ENCODE assay signal across 7 mouse cellular contexts in genomic region chr6:134659108-134659958, GRCm38 (mm10). TPM values are rescaled to one million over a fixed set of nuclear protein-coding genes. Genes with fewer than 3 reads are reported as not detected.
A peak's percentile ranks its signal among the peaks of the same experiment; 100 is the strongest.
DNase-seq lines count a peak whose midpoint lies in the region; ATAC-seq and TF ChIP-seq lines count a peak whose summit lies in the region.

No protein-coding gene starts in this region.

- no peaks in the 10 kb centered on the region for H3K36me3 ChIP-seq in forebrain, embryonic 13.5 days (ENCODE audit: poor library complexity, severe bottlenecking)
- H3K36me3 ChIP-seq in lung, embryonic 14.5 days (ENCODE audit: insufficient read depth), result no peaks in the 10 kb centered on the region

- H3K27me3 ChIP-seq in forebrain, embryonic 13.5 days, result no peaks in the 10 kb centered on the region
- no peaks in the 10 kb centered on the region for H3K27me3 ChIP-seq in lung, embryonic 14.5 days (ENCODE audit: insufficient read depth, low read length)

- H3K4me1 ChIP-seq in forebrain, embryonic 13.5 days, result no peaks in the 10 kb centered on the region
- H3K4me1 ChIP-seq in lung, embryonic 14.5 days (ENCODE audit: insufficient read depth), result no peaks in the 10 kb centered on the region

- H3K9ac ChIP-seq in forebrain, embryonic 13.5 days, result no peak overlapping the region
- no peak overlapping the region for H3K9ac ChIP-seq in lung, embryonic 14.5 days

- peak; percentile 82 for ATAC-seq in cerebellum, adult (ENCODE audit: insufficient number of reproducible peaks, low FRiP score, low TSS enrichment)
- ATAC-seq in forebrain, embryonic 13.5 days, result peak; percentile 93
- peak; percentile 94 for ATAC-seq in lung, embryonic 14.5 days (ENCODE audit: insufficient read depth)

- no peaks in the 10 kb centered on the region for H3K9me3 ChIP-seq in forebrain, embryonic 13.5 days (replicated peaks)
- no peaks in the 10 kb centered on the region for H3K9me3 ChIP-seq in lung, embryonic 14.5 days (ENCODE audit: low read depth, low read length)

- 21% methylated on average over 9 of the region's 9 CpGs for WGBS in forebrain, embryonic 13.5 days
- WGBS in large intestine, adult 2 months, result 13% methylated on average over 9 of the region's 9 CpGs
- whole genome bisulfite sequencing in lung, embryonic 14.5 days, result 15% methylated on average over 9 of the region's 9 CpGs

- no peak overlapping the region for H3K4me2 ChIP-seq in forebrain, embryonic 13.5 days
- peak overlapping the region; percentile 24; the same call in 1 of the 2 replicates for H3K4me2 ChIP-seq in lung, embryonic 14.5 days

- H3K27ac ChIP-seq in forebrain, embryonic 13.5 days, result no peak overlapping the region
- no peak overlapping the region for H3K27ac ChIP-seq in lung, embryonic 14.5 days (ENCODE audit: low read depth)

- peak; percentile 80 for TF ChIP-seq CTCF in lung, embryonic 14.5 days (IDR thresholded peaks at IDR 0.05; ENCODE audit: low read depth)

- DNase-seq in NIH3T3 (ENCODE audit: low read depth), result peak; percentile 85
- peak; percentile 66 for DNase-seq in heart, postnatal 4 days
- DNase-seq in large intestine, adult 2 months (ENCODE audit: low read depth, low spot score), result peak; percentile 64
- DNase-seq in lung, embryonic 14.5 days, result peak; percentile 88
- DNase-seq in retina, adult 2 months (ENCODE audit: low read depth, low spot score), result peak; percentile 59

- no peak overlapping the region for H3K4me3 ChIP-seq in forebrain, embryonic 13.5 days
- H3K4me3 ChIP-seq in lung, embryonic 14.5 days (ENCODE audit: low read depth, low read length), result no peak overlapping the region

RNA-seq across cellular contexts. Expression of gene Borcs5, which starts 20.0 kb away (rescaled TPM):
- polyA plus RNA-seq in forebrain, embryonic 13.5 days (2015; fragmentation: Nextera tagmentation; extraction: Ambion mirVana), result 35.5 and 40.2 TPM in 2 replicates
- 10 to 100 TPM; 10.8 to 11.0 TPM for total RNA-seq in heart, postnatal 4 days (2021)
- 10.3 and 11.8 TPM in 2 replicates for polyA plus RNA-seq in large intestine, adult 2 months (2012; rRNA removed)
- 13.9 and 14.6 TPM in 2 replicates for polyA plus RNA-seq in lung, embryonic 14.5 days (2014; fragmentation: Nextera tagmentation; extraction: Ambion mirVana)

RNA-seq across cellular contexts. Expression of gene Mansc1, which starts 27.0 kb away (rescaled TPM):
- 0.77 and 0.89 TPM in 2 replicates for polyA plus RNA-seq in forebrain, embryonic 13.5 days (2015; fragmentation: Nextera tagmentation; extraction: Ambion mirVana)
- 1 to 10 TPM; 8.4 to 9.7 TPM for total RNA-seq in heart, postnatal 4 days (2021)
- polyA plus RNA-seq in large intestine, adult 2 months (2012; rRNA removed), result 17.6 TPM in 2 replicates
- 5.8 and 5.9 TPM in 2 replicates for polyA plus RNA-seq in lung, embryonic 14.5 days (2014; fragmentation: Nextera tagmentation; extraction: Ambion mirVana)
